Mouse (Mus musculus) NIH3T3 (cell line): Measurements from ENCODE around the gene Rps3.

Experiments used
- DNase-seq: peaks from one replicate; pipeline ENCODE4 v3.0.0-alpha.2; 2012; ENCODE audit warnings: low read depth

The Rps3 gene

DNA sequence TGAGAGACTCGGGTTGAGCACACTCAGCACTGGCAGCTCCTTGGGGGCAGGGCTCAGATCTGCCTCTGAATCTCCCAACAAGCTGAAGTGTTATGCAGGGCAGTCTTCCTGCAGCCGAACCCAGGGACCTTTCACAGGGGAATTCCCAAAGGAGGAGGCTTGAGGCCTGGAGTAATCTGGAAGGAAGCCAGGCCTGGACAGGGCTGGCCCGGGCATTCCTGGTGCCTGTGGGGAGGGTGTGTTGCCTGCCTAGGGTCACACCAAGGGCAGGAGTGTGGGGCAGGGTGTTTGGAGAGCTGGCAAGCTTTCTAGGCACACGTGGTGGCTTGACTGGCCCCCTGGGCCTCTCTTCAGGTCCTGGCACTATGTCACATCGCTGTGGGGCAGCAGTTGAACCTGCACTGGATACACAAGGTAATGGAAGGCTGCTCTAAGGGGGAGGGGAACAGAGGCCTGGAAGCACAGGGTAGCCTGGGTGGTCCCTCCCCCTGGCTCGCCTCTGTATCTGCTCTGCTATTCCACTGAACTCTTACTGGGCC is 41.9 kb downstream of the Rps3 start:
- DNase-seq, result peak; percentile 77

DNA sequence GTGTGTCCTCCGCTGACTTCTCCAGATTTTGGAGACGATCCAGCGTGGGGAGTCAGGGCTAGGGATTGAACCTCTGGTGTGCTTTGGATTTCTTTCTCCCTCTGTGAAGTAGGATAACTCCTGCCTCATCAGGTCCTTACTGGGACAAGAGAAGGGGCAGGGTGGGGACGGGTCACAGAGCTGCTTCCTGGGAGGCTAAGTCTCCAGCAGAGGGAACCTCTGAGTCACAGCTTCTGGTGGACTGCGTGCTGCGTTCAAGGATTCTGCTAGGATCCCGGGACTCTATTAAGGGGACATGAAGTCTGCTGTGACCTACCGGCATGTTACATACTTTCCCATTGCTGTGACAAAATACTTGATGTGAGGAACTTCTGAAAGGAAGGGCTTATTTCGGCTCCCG is 44.7 kb downstream of the Rps3 start:
- DNase-seq, result no peak

- no peak for DNase-seq
Observed at GRCm38 (mm10) chr7:99436530-99436929, 47.0 kb downstream of the Rps3 start.

- no peak for DNase-seq
Observed at GRCm38 (mm10) chr7:99434672-99435250, 48.8 kb downstream of the Rps3 start.

GRCm38 (mm10) chr7:99432863-99433262 is 50.7 kb downstream of the Rps3 start:
- no peak for DNase-seq

GRCm38 (mm10) chr7:99432248-99432647 is 51.3 kb downstream of the Rps3 start:
- peak; percentile 49 for DNase-seq

- DNase-seq, result no peak
Observed at GRCm38 (mm10) chr7:99430246-99430645, 53.3 kb downstream of the Rps3 start.

DNA sequence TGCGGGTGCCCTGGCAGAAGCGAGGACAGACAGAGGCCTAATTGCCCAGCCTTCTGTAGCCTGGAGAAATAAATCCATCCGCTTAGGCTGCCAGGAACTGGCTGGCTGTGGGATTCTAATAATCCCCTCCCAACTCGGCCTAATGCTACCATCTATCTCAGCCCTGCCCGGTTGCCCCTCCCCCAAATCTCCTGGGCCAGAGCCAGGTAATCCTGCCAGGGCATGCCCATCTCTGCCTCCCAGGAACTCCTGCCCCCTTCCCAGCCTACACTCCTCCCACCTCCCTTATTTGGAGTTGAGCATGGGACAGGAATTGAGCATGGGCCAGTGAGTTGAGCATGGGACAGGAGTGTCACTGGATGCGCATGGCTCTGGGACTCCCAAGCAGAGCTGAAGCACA is 53.8 kb downstream of the Rps3 start:
- DNase-seq, result no peak

DNA sequence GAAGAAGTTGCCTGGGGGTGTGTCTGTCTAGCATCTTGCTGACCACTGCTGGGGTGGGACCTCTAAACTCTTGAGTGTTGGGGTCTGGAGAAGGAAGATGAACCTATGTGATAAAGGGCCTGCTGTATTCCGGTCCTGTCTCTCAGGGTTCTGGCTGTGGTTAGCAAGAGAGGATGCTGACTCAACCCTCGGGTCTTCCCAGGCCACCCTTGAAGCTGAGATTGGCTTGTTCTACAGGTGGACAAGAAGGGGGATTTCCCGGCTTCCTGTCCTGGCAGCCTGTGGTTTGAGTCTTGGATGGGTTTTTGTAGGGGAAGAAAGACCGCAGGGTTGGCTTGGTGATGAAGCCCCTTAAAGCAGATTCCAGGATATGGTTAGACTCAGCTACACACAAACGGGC is 54.7 kb downstream of the Rps3 start:
- no peak for DNase-seq

GRCm38 (mm10) chr7:99427987-99428386 is 55.6 kb downstream of the Rps3 start:
- DNase-seq, result no peak
